Mouse (Mus musculus) embryonic fibroblast, embryonic 13.5 days (primary cell): ENCODE results near the gene Olfr1369-ps1.

Experiments
- CTCF ChIP-seq: IDR thresholded peaks from 2 replicates; pipeline ENCODE4 v1.5.1; 2011; ENCODE audit warnings: mild to moderate bottlenecking, control low read depth, low read length, moderate library complexity, borderline replicate concordance; ENCODE audit not compliant: insufficient read depth
- POLR2A ChIP-seq: IDR thresholded peaks from 2 replicates; pipeline ENCODE4 v1.6.1; 2011; ENCODE audit warnings: low read depth, mild to moderate bottlenecking, control low read depth, low read length, moderate library complexity

GRCm38 (mm10) chr13:21155888-21156287, 44.6 kb downstream of the Olfr1369-ps1 start:
- no peak for TF ChIP-seq POLR2A
- no peak for TF ChIP-seq CTCF
